Mouse (Mus musculus): ENCODE data around the gene Nkiras1. TPM values are rescaled to one million over a fixed set of nuclear protein-coding genes. Genes with fewer than 3 reads are reported as not detected.

The Nkiras1 gene
- polyA plus RNA-seq (2014; fragmentation: Illumina TruSeq; extraction: RNeasy Lipid Tissue Mini Kit (QIAGEN cat#74804); ENCODE audit: low read depth, low replicate concordance) = 34.4 TPM

DNA sequence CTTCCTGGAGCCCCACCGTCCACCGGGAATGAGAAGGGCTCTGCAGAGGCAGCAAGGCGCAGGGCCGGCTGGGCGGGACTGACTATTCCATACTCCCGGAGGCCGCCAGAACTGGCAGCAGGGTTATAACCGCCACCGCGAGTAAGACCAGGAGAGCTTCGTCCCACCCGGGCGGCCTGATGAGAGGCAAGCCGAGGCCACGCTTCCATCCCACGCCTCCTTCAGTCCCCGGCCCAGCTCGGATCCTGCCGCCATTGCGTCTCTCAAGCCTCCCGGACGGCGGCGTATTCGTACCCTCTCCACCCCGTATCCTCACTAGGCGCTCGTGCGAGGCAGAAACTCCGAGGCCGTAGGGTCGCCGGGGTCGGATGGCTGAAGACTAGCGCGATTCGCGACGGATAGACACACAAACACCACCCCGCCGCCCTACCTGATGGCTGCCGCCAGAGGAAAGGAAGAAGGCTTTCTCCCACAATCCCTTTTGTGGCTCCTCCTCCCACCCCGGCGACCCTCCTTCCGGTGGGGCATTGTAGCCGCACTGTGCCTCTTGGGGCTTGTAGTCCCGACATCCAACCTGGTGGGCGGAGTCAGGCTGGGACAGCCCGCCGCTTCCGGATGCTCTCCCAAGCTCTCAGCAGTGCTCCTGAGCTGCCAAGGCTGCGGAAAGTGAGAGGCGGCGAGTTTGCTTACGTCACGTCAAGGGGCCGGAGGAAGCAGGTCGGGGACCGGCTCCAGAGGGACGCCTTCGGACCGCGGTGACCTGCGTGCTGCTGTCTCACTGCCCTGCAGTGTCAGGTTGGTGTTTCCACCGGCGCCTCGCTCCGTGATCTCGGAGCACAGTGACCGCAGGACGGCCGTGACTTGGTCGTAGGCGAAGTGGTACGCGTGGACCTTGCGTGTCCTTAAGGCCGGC, at the start of gene Nkiras1, which contains the start of gene Rpl15:
Nkiras1 (plus strand) TSS at position 608 of the 913 bp plus-strand sequence.
Rpl15 (minus strand) TSS at position 863 of the 913 bp plus-strand sequence.

DNA sequence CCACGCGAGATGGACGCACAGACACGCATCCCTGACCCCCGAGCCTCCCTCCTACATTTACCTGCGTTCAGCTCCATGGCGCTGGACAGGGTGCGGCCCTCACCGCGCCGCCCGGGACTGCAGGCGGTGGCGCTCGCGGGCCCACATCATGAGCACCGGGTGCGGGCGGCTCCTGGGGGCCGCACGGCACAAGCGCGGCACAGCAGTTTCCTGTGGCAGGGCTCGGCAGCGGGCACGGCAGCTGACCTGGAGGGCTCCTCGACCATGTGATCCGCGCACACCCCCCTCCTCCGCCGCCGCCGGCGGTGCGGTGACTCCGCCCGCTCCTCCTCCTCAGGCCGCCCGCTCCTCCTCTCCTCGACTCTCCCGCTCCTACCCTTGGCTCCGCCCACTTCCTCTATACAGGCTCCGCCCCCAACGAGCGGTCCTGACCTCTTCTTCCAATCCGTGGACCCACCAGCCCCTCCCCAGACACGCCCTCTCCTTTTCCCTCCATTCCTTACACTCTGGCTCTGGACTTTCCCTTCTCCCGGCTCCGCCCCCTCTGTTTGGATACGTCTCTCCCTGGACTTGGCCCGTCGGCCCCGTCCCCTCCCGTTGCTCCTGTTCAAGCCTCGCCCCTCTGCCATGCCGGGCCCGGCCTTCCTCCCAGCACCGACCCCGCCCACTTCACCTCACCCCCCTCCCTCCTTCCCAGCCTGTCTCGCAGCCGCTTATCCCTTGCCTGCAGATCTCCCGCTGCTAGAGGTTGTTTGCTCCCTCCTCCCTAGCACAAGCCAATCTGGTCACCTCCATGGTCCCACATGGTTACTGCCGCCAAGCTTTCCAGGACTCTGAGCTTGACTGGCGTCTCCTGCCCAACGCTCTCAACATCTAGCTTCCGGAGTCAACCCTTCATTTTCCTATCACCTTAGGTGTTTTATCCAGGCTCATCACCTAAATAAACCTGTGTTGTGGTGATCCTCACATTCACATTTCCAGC, 31.9 kb upstream of the Nkiras1 start, which contains the start of gene Nr1d2:
Nr1d2 (minus strand) TSS at position 378 of the 982 bp plus-strand sequence.

DNA sequence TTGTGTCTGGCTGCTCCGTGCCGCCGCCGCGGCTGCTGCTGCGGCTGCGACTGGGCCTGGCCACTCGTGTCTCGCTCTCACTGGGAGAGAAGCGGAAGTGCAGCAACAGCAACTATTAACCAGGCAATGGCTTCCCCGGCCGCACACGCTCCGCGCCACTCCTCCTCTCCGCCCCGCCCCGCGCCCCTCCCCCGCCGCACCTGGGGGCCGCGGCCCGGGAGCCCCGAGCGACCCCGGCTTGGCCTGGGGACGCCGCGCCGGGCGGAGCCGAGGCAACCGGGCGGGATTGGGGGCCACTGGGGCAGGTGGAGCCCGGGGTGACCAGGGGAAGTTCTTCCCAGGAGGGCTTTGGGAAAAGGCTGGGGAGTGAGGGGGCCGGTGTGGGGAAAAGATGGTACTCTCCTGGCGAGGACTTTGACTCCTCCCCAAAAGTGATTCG, 60.8 kb downstream of the Nkiras1 start, which contains the start of gene Ube2e1:
Ube2e1 (minus strand) TSS at position 167 of the 439 bp plus-strand sequence.

Other genes starting within 250 kb of the Nkiras1 start
- gene Nr1d2, start 32.0 kb upstream of the Nkiras1 start, polyA plus RNA-seq (2014; fragmentation: Illumina TruSeq; extraction: RNeasy Lipid Tissue Mini Kit (QIAGEN cat#74804); ENCODE audit: low read depth, low replicate concordance) = 158 TPM
- gene Rpl15, start 255 bp downstream of the Nkiras1 start, polyA plus RNA-seq (2014; fragmentation: Illumina TruSeq; extraction: RNeasy Lipid Tissue Mini Kit (QIAGEN cat#74804); ENCODE audit: low read depth, low replicate concordance) = 332 TPM
- gene Ube2e1, start 60.7 kb downstream of the Nkiras1 start, polyA plus RNA-seq (2014; fragmentation: Illumina TruSeq; extraction: RNeasy Lipid Tissue Mini Kit (QIAGEN cat#74804); ENCODE audit: low read depth, low replicate concordance) = 256 TPM